Mouse (Mus musculus) lung, embryonic 16.5 days (tissue): ENCODE data around the gene Hectd1. TPM values are rescaled to one million over a fixed set of nuclear protein-coding genes. Genes with fewer than 3 reads are reported as not detected.

Experiments used
- ATAC-seq: fragments of 200-750 bp; cut with Nextera tagmentation; 2 replicates; pipeline ENCODE4 v1.8.0; 2017; ENCODE audit warnings: low read depth, mild to moderate bottlenecking, moderate library complexity
- H3K27ac ChIP-seq: fragments of 300-500 bp; sonication (generic); 2 replicates; pipeline ENCODE4 v1.5.1; 2014; ENCODE audit warnings: mild to moderate bottlenecking, control low read depth, low read length
- H3K27me3 ChIP-seq: fragments of 300-500 bp; sonication (generic); 2 replicates; pipeline ENCODE4 v1.6.1; 2014; ENCODE audit warnings: low read depth, low read length, mixed read lengths; ENCODE audit not compliant: control insufficient read depth, insufficient read depth
- H3K36me3 ChIP-seq: fragments of 300-500 bp; sonication (generic); 2 replicates; pipeline ENCODE4 v1.6.1; 2014; ENCODE audit warnings: low read length; ENCODE audit not compliant: control insufficient read depth, insufficient read depth
- H3K4me1 ChIP-seq: fragments of 300-500 bp; sonication (generic); replicated peaks from 2 replicates; pipeline ENCODE4 v1.6.1; 2014; ENCODE audit warnings: low read length, mixed read lengths; ENCODE audit not compliant: control insufficient read depth, insufficient read depth
- H3K4me2 ChIP-seq: fragments of 300-500 bp; sonication (generic); 2 replicates; pipeline ENCODE4 v1.6.1; 2014; ENCODE audit warnings: low read depth, low read length, control low read depth
- H3K4me3 ChIP-seq: fragments of 300-500 bp; sonication (generic); 2 replicates; pipeline ENCODE4 v1.5.1; 2014; ENCODE audit warnings: mild to moderate bottlenecking, low read length, control low read depth
- H3K9ac ChIP-seq: fragments of 300-500 bp; sonication (generic); 2 replicates; pipeline ENCODE4 v1.6.1; 2014; ENCODE audit warnings: low read length, control low read depth
- H3K9me3 ChIP-seq: fragments of 300-500 bp; sonication (generic); 2 replicates; pipeline ENCODE4 v1.6.1; 2016; ENCODE audit warnings: low read length; ENCODE audit not compliant: control insufficient read depth
- WGBS: fragments of 180-500 bp; shearing (Covaris S2); extraction: QIAGEN DNeasy Blood & Tissue Kit; methylation state at CpG from one replicate; pipeline ENCODE4 v1.1.7; 2014; 5-methylcytosine and 5-hydroxymethylcytosine counted together
- polyA plus RNA-seq: library from polyadenylated mRNA; unstranded; fragments of >200 nt; fragmentation: Nextera tagmentation; extraction: Ambion mirVana; gene quantifications from 2 replicates; pipeline ENCODE4 v1.2.1, GENCODE M21; 2015

The Hectd1 gene
- polyA plus RNA-seq, 1 experiment from 2014 or later: 38.0 TPM

DNA sequence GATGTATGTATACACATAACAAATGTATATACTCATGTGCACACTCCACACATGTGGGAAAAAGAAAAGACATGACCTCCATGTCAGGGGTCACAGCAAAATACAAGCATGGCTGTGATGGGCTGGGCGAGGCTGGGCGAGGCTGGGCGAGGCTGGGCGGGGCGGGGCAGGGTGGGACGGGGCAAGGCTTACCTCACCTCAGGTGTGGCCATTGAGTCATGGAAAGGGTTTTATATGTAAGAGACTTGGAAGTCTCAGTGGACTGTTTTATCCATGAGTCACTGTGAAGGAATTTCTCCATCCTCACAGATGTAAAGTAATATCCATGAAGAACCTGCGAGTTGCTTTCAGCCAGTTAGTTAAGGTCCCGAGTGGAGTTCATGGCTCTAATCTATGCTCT is 107.5 kb downstream of the Hectd1 start:
- Histone ChIP-seq H3K4me3 (no peak overlapping the region), H3K27me3 (no peaks in the 10 kb centered on the region), H3K9me3 (no peaks in the 10 kb centered on the region), H3K9ac (no peak overlapping the region), H3K4me2 (no peak overlapping the region), H3K4me1 (no peaks in the 10 kb centered on the region), H3K36me3 (no peaks in the 10 kb centered on the region), H3K27ac (no peak overlapping the region)
- 92% methylated on average over 8 of the region's 8 CpGs for WGBS
- no peak for ATAC-seq

DNA sequence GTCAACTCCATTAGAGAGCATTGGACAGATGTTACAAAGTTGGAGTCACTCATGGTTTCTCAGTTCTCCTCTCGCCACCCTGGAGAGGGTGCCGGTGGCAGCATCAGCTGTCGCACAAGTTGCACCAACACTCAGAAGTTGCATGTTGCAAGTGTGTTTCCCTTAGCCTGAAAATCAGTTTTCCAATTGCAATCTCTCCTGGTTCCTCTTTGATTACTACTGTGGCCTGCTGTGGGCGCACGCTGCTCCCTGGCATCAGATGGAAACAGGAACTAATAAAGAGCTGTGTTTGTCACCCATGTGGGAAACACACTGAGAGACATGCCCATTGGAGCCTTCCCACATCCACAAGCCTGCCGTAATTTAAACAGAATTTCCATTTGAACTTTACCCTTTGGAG is 110.7 kb downstream of the Hectd1 start:
- Histone ChIP-seq H3K36me3 (no peaks in the 10 kb centered on the region), H3K4me3 (no peak overlapping the region), H3K27me3 (no peaks in the 10 kb centered on the region), H3K9ac (no peak overlapping the region), H3K4me1 (no peaks in the 10 kb centered on the region), H3K27ac (no peak overlapping the region), H3K9me3 (no peaks in the 10 kb centered on the region), H3K4me2 (no peak overlapping the region)
- no peak for ATAC-seq
- WGBS: 87% methylated on average over 6 of the region's 6 CpGs

GRCm38 (mm10) chr12:51712685-51713084 is 116.7 kb downstream of the Hectd1 start:
- no peaks in the 10 kb centered on the region for H3K27me3 ChIP-seq
- no peak overlapping the region for H3K4me2 ChIP-seq
- WGBS: 37% methylated on average over 1 of the region's 1 CpGs
- H3K36me3 ChIP-seq: no peaks in the 10 kb centered on the region
- H3K9me3 ChIP-seq: no peaks in the 10 kb centered on the region
- no peak overlapping the region for H3K9ac ChIP-seq
- H3K4me3 ChIP-seq: no peak overlapping the region
- ATAC-seq: no peak
- peaks cover 4% of the 10 kb centered on the region; the same call in 1 of the 2 replicates for H3K4me1 ChIP-seq
- no peak overlapping the region for H3K27ac ChIP-seq

GRCm38 (mm10) chr12:51710154-51710553 is 119.2 kb downstream of the Hectd1 start:
- peak; percentile 36; the same call in 1 of the 2 replicates for ATAC-seq
- Histone ChIP-seq H3K4me1 (peaks cover 4% of the 10 kb centered on the region; the same call in 1 of the 2 replicates), H3K9me3 (no peaks in the 10 kb centered on the region), H3K4me3 (no peak overlapping the region), H3K27ac (no peak overlapping the region), H3K36me3 (no peaks in the 10 kb centered on the region), H3K27me3 (no peaks in the 10 kb centered on the region), H3K9ac (no peak overlapping the region), H3K4me2 (no peak overlapping the region)
- 54% methylated on average over 5 of the region's 5 CpGs for WGBS

- no peak for ATAC-seq
- WGBS: 81% methylated on average over 3 of the region's 3 CpGs
Measured at GRCm38 (mm10) chr12:51709741-51710140, 119.6 kb downstream of the Hectd1 start.

GRCm38 (mm10) chr12:51708941-51709686 is 120.2 kb downstream of the Hectd1 start:
- Histone ChIP-seq H3K27ac (peak overlapping the region; percentile 34), H3K4me2 (no peak overlapping the region), H3K27me3 (no peaks in the 10 kb centered on the region), H3K9ac (no peak overlapping the region), H3K4me3 (no peak overlapping the region), H3K36me3 (no peaks in the 10 kb centered on the region), H3K4me1 (peaks cover 4% of the 10 kb centered on the region; the same call in 1 of the 2 replicates), H3K9me3 (no peaks in the 10 kb centered on the region)
- ATAC-seq: peak; percentile 67
- WGBS: 59% methylated on average over 14 of the region's 14 CpGs

More at GRCm38 (mm10) chr12:51709741-51710140, 119.6 kb downstream of the Hectd1 start:
- H3K4me3 ChIP-seq: no peak overlapping the region
- no peak overlapping the region for H3K4me2 ChIP-seq
- no peak overlapping the region; the same call in 1 of the 2 replicates for H3K27ac ChIP-seq
- no peaks in the 10 kb centered on the region for H3K36me3 ChIP-seq
- no peaks in the 10 kb centered on the region for H3K9me3 ChIP-seq
- peaks cover 4% of the 10 kb centered on the region; the same call in 1 of the 2 replicates for H3K4me1 ChIP-seq
- no peaks in the 10 kb centered on the region for H3K27me3 ChIP-seq
- H3K9ac ChIP-seq: no peak overlapping the region

GRCm38 (mm10) chr12:51706673-51707235 is 122.6 kb downstream of the Hectd1 start:
- Histone ChIP-seq H3K4me2 (no peak overlapping the region), H3K36me3 (no peaks in the 10 kb centered on the region), H3K27ac (no peak overlapping the region), H3K9ac (no peak overlapping the region), H3K9me3 (peaks cover 4% of the 10 kb centered on the region; the same call in 1 of the 2 replicates), H3K4me1 (peaks cover 4% of the 10 kb centered on the region; the same call in 1 of the 2 replicates), H3K4me3 (no peak overlapping the region), H3K27me3 (no peaks in the 10 kb centered on the region)
- 70% methylated on average over 5 of the region's 5 CpGs for WGBS
- no peak for ATAC-seq

GRCm38 (mm10) chr12:51705778-51706177 is 123.6 kb downstream of the Hectd1 start:
- Histone ChIP-seq H3K27me3 (no peaks in the 10 kb centered on the region), H3K4me2 (no peak overlapping the region), H3K36me3 (no peaks in the 10 kb centered on the region), H3K4me1 (peaks cover 4% of the 10 kb centered on the region; the same call in 1 of the 2 replicates), H3K27ac (peak overlapping the region; percentile 17; the same call in 1 of the 2 replicates), H3K9me3 (peaks cover 5% of the 10 kb centered on the region; the same call in 1 of the 2 replicates), H3K9ac (no peak overlapping the region), H3K4me3 (no peak overlapping the region)
- ATAC-seq: peak; percentile 29
- WGBS: 53% methylated on average over 12 of the region's 12 CpGs

DNA sequence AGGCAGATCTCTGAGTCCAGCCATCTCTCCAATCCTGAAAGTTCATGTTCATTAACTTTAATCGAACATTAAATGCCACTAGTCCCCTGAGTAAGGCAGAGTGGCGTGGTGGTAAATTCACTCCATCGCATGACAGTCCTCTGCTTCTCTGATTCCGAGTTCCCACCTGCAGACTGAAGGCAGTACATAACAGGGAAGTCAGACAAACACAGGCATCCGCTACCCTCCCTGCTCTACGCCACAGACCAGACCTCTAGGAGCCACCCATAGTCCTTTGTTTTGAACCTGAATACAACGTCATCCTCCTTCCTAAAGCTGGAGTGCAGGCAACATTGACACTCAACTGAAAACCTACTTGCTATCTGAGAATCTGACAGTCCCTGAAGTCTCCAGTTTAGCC is 124.8 kb downstream of the Hectd1 start:
- Histone ChIP-seq H3K4me1 (peaks cover 6% of the 10 kb centered on the region), H3K4me3 (no peak overlapping the region), H3K9ac (no peak overlapping the region), H3K36me3 (no peaks in the 10 kb centered on the region), H3K27ac (no peak overlapping the region), H3K27me3 (no peaks in the 10 kb centered on the region), H3K4me2 (no peak overlapping the region), H3K9me3 (peaks cover 5% of the 10 kb centered on the region; the same call in 1 of the 2 replicates)
- WGBS: 67% methylated on average over 7 of the region's 7 CpGs
- ATAC-seq: no peak
